Mouse (Mus musculus): ENCODE measurements around the gene Tnfsf14.
A peak's percentile ranks its signal among the peaks of the same experiment; 100 is the strongest.

Gene Tnfsf14

DNA sequence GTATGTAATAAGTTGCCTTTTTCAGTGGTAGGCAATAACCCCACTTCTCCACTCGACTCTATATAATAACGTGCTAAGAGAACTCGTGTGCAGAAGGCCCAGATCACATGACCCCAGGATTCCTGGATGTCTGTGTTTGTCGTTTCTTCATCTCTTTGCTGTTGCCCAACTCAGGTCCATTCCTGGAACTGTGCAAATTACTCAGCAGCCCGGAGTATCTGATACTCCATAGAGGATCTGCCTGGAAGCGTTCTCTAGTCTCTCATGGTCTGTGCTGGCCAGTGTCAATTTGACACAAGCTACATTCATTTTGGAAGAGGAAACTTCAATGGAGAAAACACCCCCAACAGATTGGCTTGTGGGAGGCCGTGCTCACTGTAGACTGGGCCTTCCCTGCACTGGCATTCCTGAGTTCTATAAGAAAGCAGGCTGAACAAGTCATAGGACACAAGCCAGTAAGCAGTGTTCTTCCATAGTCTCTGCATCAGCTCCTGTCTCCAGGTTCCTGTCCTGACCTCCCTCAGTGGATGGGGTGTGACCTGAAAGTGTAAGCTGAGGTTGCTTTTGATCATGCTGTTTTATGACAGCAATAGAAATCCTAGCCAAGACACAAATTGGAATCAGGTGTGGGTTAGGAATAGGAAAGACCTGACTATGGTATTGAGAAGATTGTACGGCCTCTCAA, 1.5 kb upstream of the Tnfsf14 start:
- H3K9me3 ChIP-seq (ENCODE audit: low read length): no peaks in the 10 kb centered on the region
- TF ChIP-seq POU5F1 (IDR thresholded peaks at IDR 0.05; ENCODE audit: borderline replicate concordance, low read length): no peak
- no peak for TF ChIP-seq CTCF (conservative IDR thresholded peaks at IDR 0.05; ENCODE audit: low read length)
- TF ChIP-seq NANOG (IDR thresholded peaks at IDR 0.05; ENCODE audit: borderline replicate concordance, low read length): no peak
- no peak overlapping the region for H3K4me3 ChIP-seq (replicated peaks; ENCODE audit: low read length)

DNA sequence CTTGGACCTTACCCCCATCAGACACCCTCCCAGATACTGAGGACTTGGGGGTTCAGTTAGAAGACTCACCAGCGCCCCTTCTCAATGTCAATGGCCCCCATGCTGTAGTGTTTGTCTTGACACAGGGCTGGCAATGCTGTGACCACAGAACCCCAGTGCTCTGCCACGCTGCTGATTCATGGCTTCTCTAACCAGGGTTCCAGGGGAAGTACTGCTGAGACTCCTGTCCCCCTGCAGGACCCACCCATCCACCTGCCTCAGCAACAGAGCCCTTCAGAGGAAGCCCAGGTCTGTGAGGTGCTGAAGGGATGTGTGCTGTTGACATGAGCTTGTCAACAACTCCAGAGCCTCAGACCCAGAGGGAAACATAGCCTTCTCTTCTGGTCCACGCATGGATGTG, 794 bp upstream of the Tnfsf14 start:
- H3K27me3 ChIP-seq (ENCODE audit: insufficient read depth, low read length): peaks cover 8% of the 10 kb centered on the region
- H3K4me1 ChIP-seq (replicated peaks; ENCODE audit: low read depth, low read length): 0 out of 2 replicates have a peak, but pooled peaks cover 3% of the 10 kb centered on the region
- H3K36me3 ChIP-seq (ENCODE audit: insufficient read depth, low read length): no peaks in the 10 kb centered on the region
- no peaks in the 10 kb centered on the region for H3K9me3 ChIP-seq (ENCODE audit: low read length)
- TF ChIP-seq POU5F1 (IDR thresholded peaks at IDR 0.05; ENCODE audit: borderline replicate concordance, low read length) (no peak), NANOG (IDR thresholded peaks at IDR 0.05; ENCODE audit: borderline replicate concordance, low read length) (no peak), CTCF (conservative IDR thresholded peaks at IDR 0.05; ENCODE audit: low read length) (no peak)
- no peak overlapping the region for H3K4me3 ChIP-seq (replicated peaks; ENCODE audit: low read length)

More for the DNA sequence above, 1.5 kb upstream of the Tnfsf14 start:
- peaks cover 5% of the 10 kb centered on the region; the same call in 1 of the 2 replicates for H3K27me3 ChIP-seq (ENCODE audit: insufficient read depth, low read length)
- H3K4me1 ChIP-seq (replicated peaks; ENCODE audit: low read depth, low read length): 0 out of 2 replicates have a peak, but pooled peaks cover 2% of the 10 kb centered on the region
- H3K36me3 ChIP-seq (ENCODE audit: insufficient read depth, low read length): no peaks in the 10 kb centered on the region

DNA sequence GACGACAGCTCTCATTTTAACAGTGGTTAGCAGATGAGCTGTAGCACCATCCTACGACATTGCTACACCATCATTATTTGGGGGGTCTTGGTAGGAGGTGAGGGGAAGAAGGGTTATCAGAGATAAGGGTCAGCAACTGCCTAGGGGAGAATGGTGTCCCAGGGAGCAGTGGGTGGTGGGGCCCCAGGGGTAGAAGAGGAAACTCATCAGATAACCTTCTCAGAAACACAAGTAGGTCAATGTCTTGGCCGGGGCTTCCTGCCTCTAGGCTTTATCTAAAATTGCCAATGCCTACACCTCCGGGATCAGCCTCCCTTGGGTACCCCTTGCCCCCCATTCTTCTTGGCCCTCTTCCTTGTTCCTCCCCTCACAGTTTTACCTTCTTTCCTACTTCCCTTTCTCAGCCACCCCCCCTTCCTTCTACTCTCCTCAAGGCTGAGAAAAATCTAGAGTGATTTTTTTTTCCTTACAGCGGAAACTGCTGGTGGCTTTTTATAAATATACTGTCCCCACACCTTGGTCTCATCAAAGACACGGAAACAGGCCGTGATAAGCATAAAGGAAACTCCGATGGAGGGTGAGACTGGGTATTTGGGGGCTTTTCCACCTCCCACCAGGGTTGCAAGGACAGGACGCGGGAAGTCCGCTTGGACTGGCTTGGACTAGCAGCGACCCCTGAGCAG, 5.3 kb downstream of the Tnfsf14 start:
- TF ChIP-seq POU5F1 (IDR thresholded peaks at IDR 0.05; ENCODE audit: borderline replicate concordance, low read length) (no peak), CTCF (conservative IDR thresholded peaks at IDR 0.05; ENCODE audit: low read length) (no peak), NANOG (IDR thresholded peaks at IDR 0.05; ENCODE audit: borderline replicate concordance, low read length) (no peak)
- Histone ChIP-seq H3K36me3 (ENCODE audit: insufficient read depth, low read length) (no peaks in the 10 kb centered on the region), H3K4me1 (replicated peaks; ENCODE audit: low read depth, low read length) (0 out of 2 replicates have a peak, but pooled peaks cover 3% of the 10 kb centered on the region), H3K9me3 (ENCODE audit: low read length) (no peaks in the 10 kb centered on the region), H3K4me3 (replicated peaks; ENCODE audit: low read length) (no peak overlapping the region), H3K27me3 (ENCODE audit: insufficient read depth, low read length) (peaks cover 14% of the 10 kb centered on the region)

DNA sequence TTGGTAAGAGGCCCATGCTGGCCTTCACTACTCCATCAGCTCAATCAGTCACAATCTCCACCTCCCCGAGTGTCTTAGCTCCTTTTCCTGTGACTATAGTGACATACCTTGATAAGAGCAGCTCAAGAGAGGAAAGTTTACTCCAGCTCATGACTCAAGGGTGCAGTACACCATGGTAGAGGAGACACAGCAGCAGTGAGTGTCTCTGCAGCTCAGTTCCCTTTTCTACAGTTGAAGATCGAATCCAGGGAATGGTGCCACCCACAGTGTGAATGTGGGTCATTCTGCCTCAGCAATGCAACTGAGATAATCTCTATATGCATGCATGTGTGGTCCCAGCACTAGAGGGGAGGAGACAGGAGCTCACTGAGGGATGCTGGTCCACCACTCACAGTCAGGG, 8.3 kb downstream of the Tnfsf14 start:
- no peak overlapping the region for H3K4me3 ChIP-seq (replicated peaks; ENCODE audit: low read length)
- peaks cover 14% of the 10 kb centered on the region for H3K27me3 ChIP-seq (ENCODE audit: insufficient read depth, low read length)
- TF ChIP-seq CTCF (conservative IDR thresholded peaks at IDR 0.05; ENCODE audit: low read length) (no peak), NANOG (IDR thresholded peaks at IDR 0.05; ENCODE audit: borderline replicate concordance, low read length) (no peak), POU5F1 (IDR thresholded peaks at IDR 0.05; ENCODE audit: borderline replicate concordance, low read length) (no peak)
- H3K36me3 ChIP-seq (ENCODE audit: insufficient read depth, low read length): no peaks in the 10 kb centered on the region
- H3K9me3 ChIP-seq (ENCODE audit: low read length): peaks cover 5% of the 10 kb centered on the region
- H3K4me1 ChIP-seq (replicated peaks; ENCODE audit: low read depth, low read length): peaks cover 6% of the 10 kb centered on the region; the same call in 1 of the 2 replicates

DNA sequence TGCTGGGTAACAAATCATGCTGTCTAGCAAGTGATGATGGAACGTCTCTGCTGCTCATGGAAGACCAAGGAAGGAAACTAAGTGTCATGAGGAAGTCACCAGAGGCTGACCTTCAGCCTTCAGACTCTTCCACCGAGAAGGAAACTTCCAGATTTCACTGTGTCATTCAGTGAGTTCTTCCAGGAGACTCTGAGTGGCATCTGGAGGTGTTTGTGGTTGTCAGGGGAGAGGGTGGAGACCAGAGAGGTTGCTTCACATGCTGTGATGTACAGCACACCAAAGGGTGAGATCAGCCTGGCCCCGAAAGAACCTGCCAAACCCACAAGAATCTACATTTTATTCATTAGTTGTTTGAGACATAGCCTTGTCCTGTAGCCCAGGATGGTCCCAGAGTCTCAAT, 11.1 kb downstream of the Tnfsf14 start:
- no peak overlapping the region for H3K4me3 ChIP-seq (replicated peaks; ENCODE audit: low read length)
- no peaks in the 10 kb centered on the region for H3K36me3 ChIP-seq (ENCODE audit: insufficient read depth, low read length)
- H3K9me3 ChIP-seq (ENCODE audit: low read length): peaks cover 5% of the 10 kb centered on the region
- no peak for TF ChIP-seq POU5F1 (IDR thresholded peaks at IDR 0.05; ENCODE audit: borderline replicate concordance, low read length)
- no peak for TF ChIP-seq CTCF (conservative IDR thresholded peaks at IDR 0.05; ENCODE audit: low read length)
- TF ChIP-seq NANOG (IDR thresholded peaks at IDR 0.05; ENCODE audit: borderline replicate concordance, low read length): no peak
- H3K27me3 ChIP-seq (ENCODE audit: insufficient read depth, low read length): peaks cover 7% of the 10 kb centered on the region; the same call in 1 of the 2 replicates
- H3K4me1 ChIP-seq (replicated peaks; ENCODE audit: low read depth, low read length): peaks cover 4% of the 10 kb centered on the region; the same call in 1 of the 2 replicates

DNA sequence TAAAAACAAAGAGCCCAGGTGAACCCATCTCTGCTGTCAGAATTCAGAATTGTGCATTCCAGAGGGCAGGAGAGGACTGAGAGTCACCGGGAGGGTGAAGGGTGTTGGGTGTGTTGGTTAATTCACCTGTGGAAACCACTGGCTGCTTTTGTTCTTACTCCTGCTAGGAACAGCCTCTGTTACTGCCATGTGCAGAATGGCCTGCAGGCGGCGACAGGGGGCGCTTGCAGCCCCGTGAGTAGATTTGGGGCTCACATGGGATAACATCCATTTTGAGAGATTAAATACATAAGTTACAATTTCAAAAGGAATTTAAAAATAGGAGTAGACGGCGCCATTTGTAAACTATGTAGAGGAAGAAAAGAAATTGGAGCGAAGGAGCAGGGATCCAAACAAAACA, 13.6 kb downstream of the Tnfsf14 start:
- TF ChIP-seq NANOG (IDR thresholded peaks at IDR 0.05; ENCODE audit: borderline replicate concordance, low read length) (no peak), CTCF (conservative IDR thresholded peaks at IDR 0.05; ENCODE audit: low read length) (peak; percentile 73)
- Histone ChIP-seq H3K4me3 (replicated peaks; ENCODE audit: low read length) (no peak overlapping the region), H3K9me3 (ENCODE audit: low read length) (peaks cover 5% of the 10 kb centered on the region), H3K4me1 (replicated peaks; ENCODE audit: low read depth, low read length) (peaks cover 4% of the 10 kb centered on the region; the same call in 1 of the 2 replicates), H3K27me3 (ENCODE audit: insufficient read depth, low read length) (0 out of 2 replicates have a peak, but pooled peaks cover 6% of the 10 kb centered on the region), H3K36me3 (ENCODE audit: insufficient read depth, low read length) (no peaks in the 10 kb centered on the region)

DNA sequence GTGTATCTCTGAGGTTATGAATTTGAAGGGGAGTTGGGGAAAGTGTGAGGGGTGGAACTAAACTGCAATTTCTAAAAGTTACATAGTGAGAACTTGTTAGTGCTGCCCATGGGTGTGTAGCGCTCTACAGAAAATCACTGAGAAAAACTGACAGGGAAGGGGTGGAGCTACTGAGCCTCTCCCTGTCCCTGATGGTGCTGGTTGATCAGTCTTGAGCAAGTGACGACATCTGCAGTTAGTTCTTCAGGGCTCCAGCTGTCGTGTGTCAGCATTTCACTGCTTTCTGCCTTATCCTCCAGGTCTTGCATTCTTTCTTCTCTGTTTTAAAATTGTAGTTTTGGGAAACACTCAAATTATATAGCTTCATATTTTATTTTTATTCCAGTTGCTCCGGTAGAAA, 20.6 kb downstream of the Tnfsf14 start:
- peaks cover 17% of the 10 kb centered on the region for H3K4me1 ChIP-seq (replicated peaks; ENCODE audit: low read depth, low read length)
- no peak overlapping the region for H3K4me3 ChIP-seq (replicated peaks; ENCODE audit: low read length)
- peaks cover 23% of the 10 kb centered on the region for H3K27me3 ChIP-seq (ENCODE audit: insufficient read depth, low read length)
- no peak for TF ChIP-seq NANOG (IDR thresholded peaks at IDR 0.05; ENCODE audit: borderline replicate concordance, low read length)
- no peak for TF ChIP-seq CTCF (conservative IDR thresholded peaks at IDR 0.05; ENCODE audit: low read length)
- no peak for TF ChIP-seq POU5F1 (IDR thresholded peaks at IDR 0.05; ENCODE audit: borderline replicate concordance, low read length)
- H3K36me3 ChIP-seq (ENCODE audit: insufficient read depth, low read length): no peaks in the 10 kb centered on the region
- peaks cover 3% of the 10 kb centered on the region; the same call in 1 of the 2 replicates for H3K9me3 ChIP-seq (ENCODE audit: low read length)

DNA sequence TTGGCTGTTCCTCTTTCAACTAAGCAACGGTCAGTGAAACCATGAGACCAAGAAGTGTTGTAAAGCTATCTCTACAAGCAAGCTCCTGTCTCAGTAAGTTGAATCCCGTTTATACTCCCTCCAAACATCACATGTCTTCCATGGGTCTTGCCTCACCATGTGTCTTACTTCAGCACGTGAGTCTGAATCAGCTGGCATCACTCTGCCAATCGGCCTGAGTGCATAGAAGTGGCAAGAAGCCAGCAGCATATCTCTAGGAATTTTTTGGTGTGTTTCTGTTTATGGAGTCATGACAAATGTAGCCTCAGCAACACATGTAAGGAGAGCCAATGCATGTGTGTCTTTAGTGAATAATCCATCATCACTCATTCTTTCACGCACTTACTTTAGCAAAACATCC, 21.6 kb downstream of the Tnfsf14 start:
- Histone ChIP-seq H3K4me1 (replicated peaks; ENCODE audit: low read depth, low read length) (peaks cover 17% of the 10 kb centered on the region), H3K36me3 (ENCODE audit: insufficient read depth, low read length) (no peaks in the 10 kb centered on the region), H3K9me3 (ENCODE audit: low read length) (peaks cover 3% of the 10 kb centered on the region; the same call in 1 of the 2 replicates), H3K27me3 (ENCODE audit: insufficient read depth, low read length) (peaks cover 23% of the 10 kb centered on the region), H3K4me3 (replicated peaks; ENCODE audit: low read length) (no peak overlapping the region)
- TF ChIP-seq NANOG (IDR thresholded peaks at IDR 0.05; ENCODE audit: borderline replicate concordance, low read length): no peak
- TF ChIP-seq CTCF (conservative IDR thresholded peaks at IDR 0.05; ENCODE audit: low read length): no peak
- TF ChIP-seq POU5F1 (IDR thresholded peaks at IDR 0.05; ENCODE audit: borderline replicate concordance, low read length): no peak
